Mouse (Mus musculus): Measurements from ENCODE around the gene Btg2.

- TF ChIP-seq MAX (IDR thresholded peaks at IDR 0.05; ENCODE audit: low read length) (no peak), POLR2A (IDR thresholded peaks at IDR 0.05; ENCODE audit: low read depth, low read length) (no peak), TBP (conservative IDR thresholded peaks at IDR 0.05; ENCODE audit: low read depth, low read length) (no peak), CTCF (conservative IDR thresholded peaks at IDR 0.05 in 1 of 2, IDR thresholded peaks at IDR 0.05 in 1 of 2; ENCODE audit: low read depth in 2 of 2, low read length in 2 of 2) (no peak), MEF2A (IDR thresholded peaks at IDR 0.05; ENCODE audit: borderline replicate concordance, low read depth, low read length) (no peak)
These were observed 22.0 kb upstream of the Btg2 start for GRCm38 (mm10) chr1:134100928-134101327.

Measured in CH12.LX (cell line).